Mouse (Mus musculus) cerebellum, adult 11 months (tissue): Measurements from ENCODE around the gene Cenpl.

Experiments
- DNase-seq: peaks from one replicate; pipeline ENCODE4 v3.0.0; 2022

The Cenpl gene

GRCm38 (mm10) chr1:161046972-161047371 lies 23.5 kb upstream of the Cenpl start:
- no peak for DNase-seq

GRCm38 (mm10) chr1:161057164-161057563 lies 13.3 kb upstream of the Cenpl start:
- no peak for DNase-seq

DNA sequence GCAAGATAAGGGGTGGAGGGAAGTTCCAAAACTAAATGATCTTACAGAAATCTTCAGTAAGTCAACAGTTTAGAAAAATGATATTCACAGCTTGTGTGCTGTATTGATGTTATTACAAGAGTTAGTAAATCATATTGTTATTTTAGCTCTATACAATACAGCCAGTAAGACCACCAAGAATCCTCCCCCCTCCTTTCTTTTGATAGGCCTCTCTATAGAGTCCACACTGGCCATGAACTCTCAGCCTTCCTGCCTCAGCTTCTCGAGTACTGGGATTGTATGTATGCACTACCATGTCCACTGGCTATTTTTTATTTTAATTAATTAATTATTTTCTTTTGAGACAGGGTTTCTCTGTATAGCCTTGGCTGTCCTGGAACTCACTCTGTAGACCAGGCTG lies 7.2 kb upstream of the Cenpl start:
- DNase-seq = no peak

DNA sequence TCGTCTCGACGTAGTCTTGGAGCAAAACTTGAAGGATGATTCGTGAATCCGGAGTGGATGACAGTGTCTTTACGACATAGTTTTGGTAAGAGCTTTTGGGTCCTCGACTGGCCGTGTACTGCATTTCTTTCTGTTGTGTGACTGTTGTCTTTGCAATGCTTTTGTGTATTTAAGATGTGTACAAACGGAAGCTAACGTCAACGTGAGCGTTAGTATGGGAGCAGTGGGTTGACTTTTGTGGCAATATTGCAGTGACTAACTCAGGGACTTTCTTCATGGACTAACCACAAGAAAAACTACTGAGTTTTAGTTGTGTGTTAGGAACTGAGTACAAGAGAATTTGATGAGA lies 733 bp downstream of the Cenpl start:
- no peak for DNase-seq

GRCm38 (mm10) chr1:161076238-161076637 lies 5.7 kb downstream of the Cenpl start:
- DNase-seq = no peak

DNA sequence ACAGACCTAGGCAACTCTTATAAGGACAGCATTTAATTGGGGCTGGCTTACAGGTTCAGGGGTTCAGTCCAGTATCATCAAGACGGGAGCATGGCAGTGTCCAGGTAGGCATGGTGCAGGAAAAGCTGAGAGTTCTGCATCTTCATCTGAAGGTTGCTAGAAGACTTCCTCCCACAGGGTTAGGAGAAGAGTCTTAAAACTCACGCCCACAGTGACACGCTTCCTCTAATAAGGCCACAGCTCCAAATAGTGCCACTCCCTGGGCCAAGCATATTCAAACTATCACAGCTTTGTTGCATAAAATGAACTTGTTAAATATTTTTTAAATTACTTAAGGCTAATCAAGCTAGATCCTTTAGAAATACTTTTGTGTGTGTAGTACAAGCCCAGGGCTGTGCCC lies 6.7 kb downstream of the Cenpl start:
- no peak for DNase-seq

DNA sequence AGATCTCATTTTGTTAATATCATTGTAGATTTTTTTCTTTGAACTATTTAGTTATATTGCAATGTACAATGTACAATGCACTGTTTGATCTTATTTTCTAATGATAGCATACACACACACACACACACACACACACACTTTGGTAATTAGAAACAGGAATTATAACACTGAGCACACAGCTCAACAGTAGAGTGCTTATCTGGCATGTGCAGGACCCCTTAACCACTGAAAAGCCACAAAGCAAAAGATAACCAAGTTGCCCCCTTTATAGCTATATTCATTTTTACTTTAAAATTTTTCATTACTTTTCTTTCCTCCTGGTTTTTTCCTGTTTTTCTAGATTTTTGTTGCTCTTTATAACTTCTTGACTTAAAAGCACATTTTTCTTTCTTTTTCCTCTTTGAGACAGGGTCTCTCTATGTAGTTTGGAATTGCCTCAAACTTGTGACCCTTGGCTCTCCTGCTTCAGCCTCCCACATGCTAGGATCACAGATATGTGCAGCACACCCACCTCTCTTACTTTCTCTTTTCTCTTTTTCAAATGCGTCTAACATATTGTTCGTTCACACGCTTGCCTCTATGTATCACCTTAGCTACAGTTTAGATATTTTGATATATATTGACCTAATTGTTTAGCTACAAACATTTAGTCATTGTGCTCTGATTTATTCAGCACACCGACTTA lies 29.4 kb downstream of the Cenpl start:
- no peak for DNase-seq

GRCm38 (mm10) chr1:161103842-161104241 lies 33.3 kb downstream of the Cenpl start:
- no peak for DNase-seq

DNA sequence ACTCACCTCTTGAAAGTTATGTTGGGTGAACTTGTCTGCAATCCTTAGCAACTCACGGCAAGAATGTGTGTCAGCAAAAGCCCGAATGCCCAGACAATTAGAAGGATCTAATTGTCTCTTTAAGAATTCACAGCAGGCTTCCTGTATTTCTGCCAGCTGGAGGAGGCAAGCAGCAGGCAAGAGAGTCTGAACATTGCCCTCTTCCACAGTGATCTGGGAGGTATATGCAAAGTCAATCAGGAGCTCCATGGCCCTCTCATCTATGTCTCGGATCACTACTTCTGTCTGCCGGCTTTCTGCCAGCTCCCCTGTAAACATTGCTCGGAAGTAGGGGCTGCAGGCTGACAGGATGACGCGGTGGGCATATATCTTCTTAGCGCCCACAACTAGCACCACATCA lies 38.7 kb downstream of the Cenpl start:
- no peak for DNase-seq

GRCm38 (mm10) chr1:161114591-161114990 lies 44.1 kb downstream of the Cenpl start:
- DNase-seq = no peak

DNA sequence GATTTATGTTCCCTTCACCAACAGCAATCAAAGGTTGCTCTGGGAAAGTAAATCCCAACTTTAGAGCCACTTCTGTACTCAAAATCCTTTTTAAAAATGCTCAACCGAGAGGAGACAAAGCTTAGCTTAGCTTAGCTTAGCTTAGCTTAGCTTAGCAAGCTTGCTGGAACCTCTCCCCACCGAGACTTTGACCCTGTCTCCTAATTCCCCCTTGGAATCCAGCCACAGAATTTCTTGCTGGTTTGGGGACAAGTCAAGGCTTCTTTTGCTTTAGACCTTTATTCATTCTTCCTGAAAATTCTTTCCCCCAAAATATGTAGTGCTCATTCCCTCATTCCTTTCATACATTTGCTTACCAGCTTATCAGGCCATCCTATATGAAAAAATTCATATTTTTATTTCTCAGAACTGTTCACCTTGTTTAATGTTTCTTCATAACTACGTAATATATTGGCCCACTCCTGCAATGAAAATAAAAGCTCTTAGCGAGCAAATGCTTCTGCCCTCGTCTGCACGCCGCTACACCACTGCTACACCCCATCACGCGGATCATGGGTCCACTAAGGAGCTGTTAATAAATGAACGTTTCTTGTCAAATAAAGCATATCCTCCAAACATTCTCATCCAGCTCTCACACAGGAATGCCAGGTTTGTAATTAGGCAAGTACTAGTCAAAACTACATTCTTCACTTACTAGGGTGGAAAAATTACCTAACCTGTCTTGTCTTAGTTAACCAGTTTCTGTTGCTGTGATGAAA lies 52.3 kb downstream of the Cenpl start:
- no peak for DNase-seq

DNA sequence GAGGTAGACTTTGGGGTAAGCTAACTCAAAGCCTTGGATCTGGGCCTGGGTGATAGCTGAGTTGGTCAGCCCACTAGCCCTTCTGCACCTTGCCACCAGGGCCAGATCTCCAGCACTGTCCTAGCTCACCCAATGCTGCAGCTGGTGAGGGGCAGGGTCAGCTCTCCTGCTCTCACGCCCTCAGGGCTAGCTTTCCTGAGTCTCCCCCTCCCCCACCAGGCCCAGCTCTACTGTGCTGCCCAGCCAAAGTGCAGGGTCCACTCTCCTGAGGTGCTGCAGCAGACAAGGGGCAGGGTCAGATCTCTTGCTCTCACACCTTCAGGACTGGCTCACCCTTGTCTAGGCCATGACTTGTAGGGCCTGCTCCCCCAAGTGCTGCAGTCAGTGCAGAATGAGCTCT lies 55.9 kb downstream of the Cenpl start:
- DNase-seq = no peak

- peak; percentile 91 for DNase-seq
These were observed 60.5 kb downstream of the Cenpl start, which contains the start of gene Klhl20 for GRCm38 (mm10) chr1:161130726-161131664. Klhl20 (minus strand) TSS chr1:161131511.
